Mouse (Mus musculus): ENCODE data around the gene Amph. TPM values are rescaled to one million over a fixed set of nuclear protein-coding genes. Genes with fewer than 3 reads are reported as not detected.

Amph gene
- polyA plus RNA-seq, 1 experiment from 2014 or later = 1.6 TPM

- CTCF ChIA-PET = no interaction called here
- peaks cover 5% of the 10 kb centered on the region for H3K27me3 ChIP-seq
- ATAC-seq (no peak), DNase-seq (ENCODE audit: low read depth, low spot score) (no peak)
- POLR2A ChIA-PET = no interaction called here
- TF ChIP-seq CTCF (IDR thresholded peaks at IDR 0.05) = no peak
- in situ Hi-C loops (cut with MboI; ENCODE audit: low pct_unique_long_range_greater_than_20kb) = loop anchor here (25.0 kb wide), 1 partner anchor 1077 kb away; no protein-coding TSS in a partner anchor
Observed at GRCm38 (mm10) chr13:19139104-19139503, 191.1 kb downstream of the Amph start.

- TF ChIP-seq CTCF (IDR thresholded peaks at IDR 0.05) = no peak
- in situ Hi-C loops (cut with MboI; ENCODE audit: low pct_unique_long_range_greater_than_20kb) = loop anchor here (25.0 kb wide), 1 partner anchor 1077 kb away; no protein-coding TSS in a partner anchor
- ChIA-PET POLR2A (no interaction called here), CTCF (no interaction called here)
- DNase-seq (ENCODE audit: low read depth, low spot score) = no peak
- ATAC-seq = no peak
- peaks cover 5% of the 10 kb centered on the region for H3K27me3 ChIP-seq
Observed at GRCm38 (mm10) chr13:19139771-19140170, 191.8 kb downstream of the Amph start.

- no peak for TF ChIP-seq CTCF (IDR thresholded peaks at IDR 0.05)
- ATAC-seq (no peak), DNase-seq (ENCODE audit: low read depth, low spot score) (no peak)
- H3K27me3 ChIP-seq = peaks cover 5% of the 10 kb centered on the region
- ChIA-PET CTCF (no interaction called here), POLR2A (no interaction called here)
- in situ Hi-C loops (cut with MboI; ENCODE audit: low pct_unique_long_range_greater_than_20kb) = loop anchor here (25.0 kb wide), 1 partner anchor 1081 kb away; no protein-coding TSS in a partner anchor
Observed at GRCm38 (mm10) chr13:19143766-19144165, 195.8 kb downstream of the Amph start.

GRCm38 (mm10) chr13:19147468-19147867 is 199.5 kb downstream of the Amph start:
- POLR2A ChIA-PET = no interaction called here

GRCm38 (mm10) chr13:19149574-19149973 is 201.6 kb downstream of the Amph start:
- in situ Hi-C loops (cut with MboI; ENCODE audit: low pct_unique_long_range_greater_than_20kb) = loop anchor here (25.0 kb wide), 1 partner anchor 1087 kb away; no protein-coding TSS in a partner anchor
- POLR2A ChIA-PET = no interaction called here
- ATAC-seq = no peak
- H3K27me3 ChIP-seq = no peaks in the 10 kb centered on the region
- no peak for DNase-seq (ENCODE audit: low read depth, low spot score)
- CTCF ChIA-PET = no interaction called here
- TF ChIP-seq CTCF (IDR thresholded peaks at IDR 0.05) = no peak

More at GRCm38 (mm10) chr13:19147468-19147867, 199.5 kb downstream of the Amph start:
- in situ Hi-C loops (cut with MboI; ENCODE audit: low pct_unique_long_range_greater_than_20kb) = loop anchor here (25.0 kb wide), 1 partner anchor 1085 kb away; no protein-coding TSS in a partner anchor
- CTCF ChIA-PET = no interaction called here
- H3K27me3 ChIP-seq = peaks cover 3% of the 10 kb centered on the region
- TF ChIP-seq CTCF (IDR thresholded peaks at IDR 0.05) = no peak
- DNase-seq (ENCODE audit: low read depth, low spot score) (no peak), ATAC-seq (no peak)

- ChIA-PET POLR2A (no interaction called here), CTCF (interaction anchor here (0.9 to 1.1 kb wide), 2 partner anchors 10 to 27 kb away, joined by 3 read pairs; no protein-coding TSS in a partner anchor)
- no peaks in the 10 kb centered on the region for H3K27me3 ChIP-seq
- ATAC-seq (peak; percentile 48), DNase-seq (ENCODE audit: low read depth, low spot score) (no peak)
- TF ChIP-seq CTCF (IDR thresholded peaks at IDR 0.05) = no peak
- in situ Hi-C loops (cut with MboI; ENCODE audit: low pct_unique_long_range_greater_than_20kb) = loop anchor here (10.0 kb wide), 1 partner anchor 524 kb away; no protein-coding TSS in a partner anchor
Observed at GRCm38 (mm10) chr13:19150438-19151301, 202.7 kb downstream of the Amph start.

- DNase-seq (ENCODE audit: low read depth, low spot score) = no peak
- ATAC-seq = no peak
- POLR2A ChIA-PET = no interaction called here
- CTCF ChIA-PET = interaction anchor here (1.5 to 1.6 kb wide), 2 partner anchors 16 to 18 kb away, joined by 3 to 4 read pairs; no protein-coding TSS in a partner anchor
- TF ChIP-seq CTCF (IDR thresholded peaks at IDR 0.05) = no peak
- in situ Hi-C loops (cut with MboI; ENCODE audit: low pct_unique_long_range_greater_than_20kb) = loop anchor here (10.0 kb wide), 1 partner anchor 523 kb away; no protein-coding TSS in a partner anchor
- no peaks in the 10 kb centered on the region for H3K27me3 ChIP-seq
Observed at GRCm38 (mm10) chr13:19152126-19152525, 204.1 kb downstream of the Amph start.

- CTCF ChIA-PET = no interaction called here
- DNase-seq (ENCODE audit: low read depth, low spot score) (no peak), ATAC-seq (no peak)
- POLR2A ChIA-PET = no interaction called here
- peak; percentile 65 for TF ChIP-seq CTCF (IDR thresholded peaks at IDR 0.05)
- in situ Hi-C loops (cut with MboI; ENCODE audit: low pct_unique_long_range_greater_than_20kb) = loop anchor here (10.0 kb wide), 1 partner anchor 516 kb away; no protein-coding TSS in a partner anchor
- H3K27me3 ChIP-seq = no peaks in the 10 kb centered on the region
Observed at GRCm38 (mm10) chr13:19158484-19158883, 210.5 kb downstream of the Amph start.

- in situ Hi-C loops (cut with MboI; ENCODE audit: low pct_unique_long_range_greater_than_20kb) = no loop called here
- ATAC-seq = no peak
- TF ChIP-seq CTCF (IDR thresholded peaks at IDR 0.05) = no peak
- H3K27me3 ChIP-seq = no peaks in the 10 kb centered on the region
- ChIA-PET POLR2A (no interaction called here), CTCF (no interaction called here)
- no peak for DNase-seq (ENCODE audit: low read depth, low spot score)
Observed at GRCm38 (mm10) chr13:19160616-19161015, 212.6 kb downstream of the Amph start.

GRCm38 (mm10) chr13:19161111-19161510 is 213.1 kb downstream of the Amph start:
- no peak for TF ChIP-seq CTCF (IDR thresholded peaks at IDR 0.05)
- CTCF ChIA-PET = no interaction called here

GRCm38 (mm10) chr13:19162120-19162519 is 214.1 kb downstream of the Amph start:
- no peaks in the 10 kb centered on the region for H3K27me3 ChIP-seq
- DNase-seq (ENCODE audit: low read depth, low spot score) (no peak), ATAC-seq (no peak)
- CTCF ChIA-PET = no interaction called here
- POLR2A ChIA-PET = no interaction called here
- in situ Hi-C loops (cut with MboI; ENCODE audit: low pct_unique_long_range_greater_than_20kb) = no loop called here
- TF ChIP-seq CTCF (IDR thresholded peaks at IDR 0.05) = no peak

More at GRCm38 (mm10) chr13:19161111-19161510, 213.1 kb downstream of the Amph start:
- no peaks in the 10 kb centered on the region for H3K27me3 ChIP-seq
- in situ Hi-C loops (cut with MboI; ENCODE audit: low pct_unique_long_range_greater_than_20kb) = no loop called here
- DNase-seq (ENCODE audit: low read depth, low spot score) (no peak), ATAC-seq (no peak)
- POLR2A ChIA-PET = no interaction called here

Measured in Patski (cell line).